Mouse (Mus musculus): ENCODE results near the gene Cat.

The Cat gene

GRCm38 (mm10) chr2:103484617-103485401 is at the start of gene Cat:
Gene Cat, minus strand, starts transcription at chr2:103485160.
- DNase-seq (ENCODE audit: low read depth): peak; percentile 96

DNA sequence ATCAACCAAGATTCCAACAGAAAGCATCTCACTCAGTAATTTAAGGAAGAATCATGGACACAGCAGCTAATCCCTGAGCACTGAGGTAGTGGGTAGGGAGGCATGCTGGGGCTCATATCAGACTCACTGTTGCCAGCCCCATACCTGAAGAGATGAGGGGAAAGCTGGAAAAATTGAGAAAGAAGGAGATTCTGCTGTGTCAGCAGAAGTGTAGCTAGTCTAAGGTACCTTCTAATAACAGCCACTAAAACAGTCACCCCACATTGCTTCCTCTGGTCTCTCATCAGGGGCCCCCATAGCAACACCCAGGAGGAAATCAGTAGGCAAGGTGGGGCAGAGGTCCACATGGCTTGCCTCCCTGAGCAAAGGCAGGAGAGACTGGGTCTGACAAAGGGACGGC is 40.6 kb upstream of the Cat start:
- no peak for DNase-seq (ENCODE audit: low read depth)

DNA sequence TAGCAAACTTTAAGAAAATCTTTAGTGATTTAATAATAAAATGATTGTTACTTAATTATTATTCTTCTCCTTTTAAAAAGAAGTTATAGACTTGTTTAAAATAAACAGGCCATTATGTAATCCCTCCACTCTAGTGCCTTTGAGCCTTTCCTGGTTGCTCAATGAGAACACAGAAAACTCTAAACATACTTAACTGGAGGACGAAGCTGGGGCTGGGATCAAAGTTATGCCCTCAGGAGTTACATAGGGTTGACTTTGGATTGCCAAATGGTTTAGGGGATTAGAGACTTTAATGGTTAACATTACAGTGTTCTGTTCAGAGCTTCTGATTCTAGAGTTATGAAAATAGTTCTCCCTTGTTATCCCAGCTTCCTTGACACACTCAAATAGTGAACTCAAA is 31.5 kb upstream of the Cat start:
- DNase-seq (ENCODE audit: low read depth): no peak

- no peak for DNase-seq (ENCODE audit: low read depth)
These were observed 30.7 kb upstream of the Cat start for GRCm38 (mm10) chr2:103515513-103516180.

DNA sequence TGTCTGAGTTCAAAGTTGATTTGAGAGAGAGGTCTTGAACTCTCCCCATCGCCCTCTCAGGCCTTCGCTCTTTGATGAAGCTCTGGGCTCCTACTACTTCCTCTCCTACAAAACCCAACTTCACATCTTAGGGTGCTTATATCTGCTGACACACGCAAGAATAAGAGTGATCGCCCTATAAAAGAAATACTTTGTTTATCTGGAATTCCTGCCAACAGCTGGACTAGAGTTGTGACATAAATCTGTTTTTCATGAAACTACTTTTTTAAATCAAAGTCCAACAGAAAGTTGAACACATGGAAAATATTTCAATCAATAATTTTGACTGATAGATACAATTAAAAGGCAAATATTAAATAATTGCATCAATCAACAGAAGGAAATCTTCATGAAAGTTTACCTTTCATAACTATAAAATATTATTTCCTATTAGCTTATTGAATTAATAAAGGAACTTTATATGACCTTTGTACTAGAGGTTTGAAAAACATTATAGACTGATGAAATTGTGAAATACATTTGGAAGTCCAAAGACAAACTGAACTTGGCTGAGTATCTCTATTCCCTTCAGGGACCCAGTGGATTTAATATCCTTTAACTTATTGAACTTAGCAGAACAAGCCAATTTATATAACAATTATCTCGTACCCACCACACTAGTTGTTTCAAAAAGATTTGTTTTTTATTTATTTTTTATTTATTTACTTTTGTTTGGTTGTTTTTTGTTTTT is 27.3 kb upstream of the Cat start:
- no peak for DNase-seq (ENCODE audit: low read depth)

DNA sequence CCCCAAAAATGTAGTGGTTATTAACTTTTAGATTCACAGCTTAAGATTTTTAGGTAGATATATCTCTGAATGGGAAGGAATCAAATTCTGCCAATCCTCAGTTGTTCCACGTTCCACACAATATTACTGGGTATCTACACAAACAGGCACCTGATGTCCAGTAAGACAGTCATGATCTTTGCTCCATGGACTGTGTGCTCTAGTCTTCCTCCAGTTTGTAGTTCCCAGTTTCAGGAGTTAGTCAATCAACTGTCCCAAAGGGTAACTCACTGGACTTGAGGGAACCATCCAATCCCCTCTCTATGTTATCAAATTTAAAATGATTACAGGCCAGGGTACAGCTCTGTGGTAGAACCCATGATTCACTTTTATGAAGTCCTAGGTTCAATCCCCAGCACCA is 26.7 kb upstream of the Cat start:
- no peak for DNase-seq (ENCODE audit: low read depth)

- DNase-seq (ENCODE audit: low read depth): no peak
These were observed 26.1 kb upstream of the Cat start for GRCm38 (mm10) chr2:103511042-103511441.

GRCm38 (mm10) chr2:103507651-103508050 is 22.7 kb upstream of the Cat start:
- no peak for DNase-seq (ENCODE audit: low read depth)

DNA sequence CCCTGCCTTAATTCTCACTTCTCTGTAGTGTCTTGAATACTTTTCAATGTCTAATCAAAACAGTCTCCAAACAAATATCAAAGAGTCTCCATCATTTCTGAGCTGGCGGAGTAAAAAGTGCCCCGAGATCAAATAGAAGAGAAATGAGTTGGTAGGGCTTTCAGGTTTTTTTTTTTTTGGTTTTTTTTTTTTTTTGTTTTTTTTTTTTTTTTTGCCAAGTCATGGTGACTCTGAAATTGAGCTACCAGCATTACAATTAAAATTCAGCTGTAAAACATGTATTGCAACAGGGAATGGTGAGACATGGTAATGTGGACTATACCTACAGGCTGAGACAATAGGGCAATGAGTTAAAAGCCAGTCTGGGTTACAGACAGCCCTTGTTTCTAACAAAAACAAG is 21.0 kb upstream of the Cat start:
- peak; percentile 20 for DNase-seq (ENCODE audit: low read depth)

GRCm38 (mm10) chr2:103504463-103504862 is 19.5 kb upstream of the Cat start:
- no peak for DNase-seq (ENCODE audit: low read depth)

DNA sequence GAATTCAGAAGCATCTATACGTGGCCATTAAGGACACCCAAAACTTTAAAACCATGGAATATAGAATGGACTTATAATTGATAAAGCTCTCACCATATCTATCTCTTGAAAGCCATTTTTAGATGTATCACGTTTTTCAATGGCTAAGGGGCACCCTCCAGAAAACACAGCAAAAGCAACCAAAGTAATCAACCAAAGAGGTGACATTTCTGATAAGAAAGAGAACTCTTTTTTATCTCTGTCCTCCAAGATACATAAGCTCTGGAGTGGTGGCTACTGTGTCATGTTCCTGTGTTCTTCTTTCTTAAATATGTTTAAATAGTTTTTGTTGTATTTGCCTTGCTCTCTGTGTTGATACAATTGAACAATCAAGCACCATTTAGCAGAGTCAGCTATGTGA is 15.8 kb upstream of the Cat start:
- DNase-seq (ENCODE audit: low read depth): no peak

DNA sequence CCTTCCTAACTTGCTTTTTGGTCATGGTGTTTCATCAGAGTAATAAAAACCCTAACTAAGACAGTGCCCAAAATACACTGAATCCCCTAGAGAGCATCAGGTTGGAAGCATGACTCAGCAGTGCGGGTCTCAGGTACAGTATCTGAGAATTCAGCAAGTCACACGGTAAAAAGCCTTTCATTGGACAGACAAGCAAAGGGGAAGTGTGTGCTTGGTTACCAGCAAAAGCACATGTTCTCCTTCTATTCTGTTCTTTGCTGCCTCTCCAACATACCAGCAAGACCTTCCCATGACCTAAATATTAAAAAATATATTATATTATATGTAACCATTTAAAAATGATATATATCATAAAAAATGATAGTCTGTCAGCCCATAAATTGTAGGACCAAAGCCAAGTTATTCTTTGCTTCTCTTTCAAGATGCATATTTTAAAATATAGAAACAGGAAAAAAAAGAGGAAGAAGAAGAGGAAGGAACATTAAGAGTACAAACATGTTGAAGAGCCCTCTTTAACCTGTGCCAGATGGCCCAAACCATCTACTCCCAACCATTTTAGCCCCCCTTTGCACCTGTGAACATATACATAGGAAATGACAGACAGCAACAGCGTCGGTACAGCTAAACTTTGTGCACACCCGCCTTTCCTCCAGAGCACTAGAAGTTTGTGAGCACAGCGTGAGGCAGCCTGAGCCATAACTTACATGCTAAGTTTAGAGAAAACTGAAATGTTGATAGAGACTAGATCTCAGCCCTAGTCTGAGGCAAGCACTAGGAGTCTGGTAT is 10.9 kb upstream of the Cat start:
- no peak for DNase-seq (ENCODE audit: low read depth)

GRCm38 (mm10) chr2:103493827-103494226 is 8.9 kb upstream of the Cat start:
- DNase-seq (ENCODE audit: low read depth): no peak

GRCm38 (mm10) chr2:103492526-103492925 is 7.6 kb upstream of the Cat start:
- DNase-seq (ENCODE audit: low read depth): no peak

DNA sequence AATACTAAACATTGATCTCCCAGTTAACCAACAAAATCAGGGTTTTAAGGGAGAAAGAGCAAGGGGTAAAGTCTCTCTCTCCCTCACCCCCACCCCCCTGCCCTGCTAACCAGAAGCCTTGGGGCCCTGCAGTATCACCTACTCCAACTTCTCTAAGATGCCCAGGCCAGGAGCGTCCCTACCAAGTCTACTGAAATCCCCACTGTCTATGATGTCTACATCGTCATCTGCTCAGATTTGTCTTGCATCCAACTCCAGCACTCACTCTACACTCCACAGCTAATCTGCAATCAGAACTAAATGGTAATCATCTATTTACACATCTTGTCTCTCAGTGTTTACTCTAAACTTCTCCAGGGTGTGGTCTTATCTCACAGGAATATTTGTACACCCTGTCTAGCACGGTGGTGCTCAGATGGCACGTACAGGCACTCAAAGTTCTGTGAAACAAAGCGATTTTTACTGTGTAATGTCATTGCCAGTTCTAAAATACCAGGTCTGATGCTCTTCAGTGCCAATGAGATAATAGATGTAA is 907 bp downstream of the Cat start:
- peak; percentile 5 for DNase-seq (ENCODE audit: low read depth)

- peak; percentile 50 for DNase-seq (ENCODE audit: low read depth)
These were observed 1.5 kb downstream of the Cat start for GRCm38 (mm10) chr2:103483289-103483985.

DNA sequence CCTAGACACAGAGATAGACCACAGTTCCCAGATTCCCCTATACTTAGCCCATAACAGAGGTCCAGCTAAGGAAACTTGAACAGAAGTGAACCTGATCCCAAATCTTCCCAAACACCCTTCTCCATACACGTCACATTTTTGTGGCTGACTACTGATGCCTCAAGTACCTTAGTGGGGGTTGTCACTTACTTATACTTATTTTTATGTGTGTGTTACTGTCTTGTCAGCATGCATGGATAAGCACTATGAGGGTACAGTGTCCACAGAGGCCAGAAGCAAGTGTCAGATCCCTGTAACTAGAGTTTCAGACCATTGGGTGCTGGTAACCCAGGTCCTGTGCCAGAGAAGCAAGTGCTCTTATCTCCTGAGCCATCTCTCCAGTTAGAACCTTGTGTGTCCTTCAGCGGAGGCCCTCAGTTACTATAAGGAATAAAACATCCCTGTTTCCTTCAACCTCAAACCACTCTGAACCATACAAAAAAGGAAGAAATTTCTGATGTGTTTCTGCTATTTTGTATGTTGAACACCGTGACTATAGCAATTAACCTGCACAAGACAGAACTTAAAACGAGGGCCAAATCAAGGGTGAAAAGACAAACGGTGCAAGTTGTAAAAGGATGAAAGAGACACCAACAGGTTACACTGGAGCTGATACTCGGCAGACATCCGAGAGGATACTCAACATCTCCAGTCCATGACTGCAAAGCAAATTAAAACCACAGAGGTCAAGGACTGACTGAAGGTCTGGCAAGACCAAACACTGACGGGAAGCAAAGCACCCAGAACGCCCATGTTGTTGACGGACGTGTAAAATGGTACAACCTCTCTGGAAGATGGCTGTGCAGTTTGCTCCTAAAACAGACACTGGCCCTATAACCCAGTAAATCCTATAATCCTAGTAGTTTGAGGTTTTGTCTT is 3.4 kb downstream of the Cat start:
- no peak for DNase-seq (ENCODE audit: low read depth)

DNA sequence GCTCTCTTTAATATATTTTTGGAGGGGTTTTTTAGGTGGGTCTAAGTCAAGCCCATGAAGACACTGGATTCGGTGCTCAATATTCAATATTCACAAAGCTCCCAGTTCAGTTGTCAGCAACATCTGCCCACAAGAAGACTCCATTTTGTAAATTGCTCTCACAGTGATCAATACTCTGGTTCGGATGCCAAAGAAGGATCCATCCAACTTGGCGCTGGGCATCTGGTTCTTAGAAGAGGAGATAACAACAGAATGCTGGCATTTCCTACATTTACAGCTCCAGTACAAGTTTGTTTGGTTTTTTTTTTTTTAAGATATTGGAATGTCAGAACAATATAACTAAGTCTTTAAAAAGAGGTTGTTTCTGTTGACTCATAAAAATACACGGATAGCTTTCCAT is 4.1 kb downstream of the Cat start:
- no peak for DNase-seq (ENCODE audit: low read depth)

DNA sequence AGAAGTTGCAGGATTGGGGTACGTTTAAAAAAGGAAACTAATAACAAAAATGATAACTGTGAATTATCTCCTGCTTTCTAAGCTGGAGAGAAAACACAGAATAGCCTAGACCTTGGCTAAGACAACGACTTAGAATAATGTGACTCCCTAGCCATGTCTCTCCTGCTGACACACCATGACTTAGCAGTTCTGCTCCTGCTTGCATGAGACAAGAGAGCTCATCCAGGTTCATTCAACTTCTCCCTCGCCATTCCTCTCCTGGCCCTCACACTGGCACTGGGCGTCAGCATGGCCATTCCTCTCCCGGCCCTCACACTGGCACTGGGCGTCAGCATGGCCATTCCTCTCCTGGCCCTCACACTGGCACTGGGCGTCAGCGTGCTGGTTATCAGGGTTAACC is 4.7 kb downstream of the Cat start:
- DNase-seq (ENCODE audit: low read depth): peak; percentile 57

GRCm38 (mm10) chr2:103478326-103478725 is 6.6 kb downstream of the Cat start:
- DNase-seq (ENCODE audit: low read depth): no peak
